Mouse (Mus musculus) G1E (cell line): ENCODE results near the gene Hist1h2bh. TPM values are rescaled to one million over a fixed set of nuclear protein-coding genes. Genes with fewer than 3 reads are reported as not detected.
A peak's percentile ranks its signal among the peaks of the same experiment; 100 is the strongest.
"Not testable (repeated sequence)": the region's sequence is repeated elsewhere in the genome, so short reads cannot be mapped to it uniquely, and the experiment has no call there.

Source experiments
- ATAC-seq: 2 replicates; pipeline ENCODE4 v1.8.0; 2016; ENCODE audit warnings: mild to moderate bottlenecking; ENCODE audit not compliant: insufficient number of reproducible peaks, poor library complexity, low FRiP score, severe bottlenecking; ENCODE audit errors: extremely low read depth
- DNase-seq: peaks from one replicate; pipeline ENCODE4 v3.0.0; 2012; ENCODE audit warnings: low spot score
- H3K27me3 ChIP-seq: 2 replicates; pipeline ENCODE4 v1.6.1; 2012; ENCODE audit warnings: mild to moderate bottlenecking, low read length, inconsistent platforms; ENCODE audit not compliant: insufficient read depth
- H3K36me3 ChIP-seq: replicated peaks from 2 replicates; pipeline ENCODE3; 2012; ENCODE audit warnings: mild to moderate bottlenecking, inconsistent platforms
- H3K4me1 ChIP-seq: 2 replicates; pipeline ENCODE4 v1.6.1; 2012; ENCODE audit warnings: low read depth, low read length, inconsistent platforms, mixed read lengths; ENCODE audit not compliant: insufficient read depth
- H3K4me3 ChIP-seq: 2 replicates; pipeline ENCODE4 v1.5.1; 2012; ENCODE audit warnings: low read depth, mild to moderate bottlenecking, inconsistent platforms, low read length, moderate library complexity, mixed read lengths
- H3K9me3 ChIP-seq: replicated peaks from 2 replicates; pipeline ENCODE4 v1.6.1; 2012; ENCODE audit warnings: inconsistent platforms
- CTCF ChIP-seq: IDR thresholded peaks from 2 replicates; pipeline ENCODE4 v1.5.1; 2012; ENCODE audit warnings: low read depth, low read length, inconsistent platforms, mixed read lengths
- GATA1 ChIP-seq: IDR thresholded peaks from 2 replicates; pipeline ENCODE4 v1.6.1; 2012; ENCODE audit warnings: borderline replicate concordance, low read length, inconsistent platforms, mixed read lengths
- GATA2 ChIP-seq: IDR thresholded peaks from 2 replicates; pipeline ENCODE4 v1.6.1; 2012; ENCODE audit warnings: low read depth, low read length, inconsistent platforms, borderline replicate concordance
- POLR2AphosphoS5 ChIP-seq: IDR thresholded peaks from 2 replicates; pipeline ENCODE4 v1.6.1; 2012; ENCODE audit warnings: low read depth, low read length, inconsistent platforms; ENCODE audit not compliant: insufficient replicate concordance
- TAL1 ChIP-seq: conservative IDR thresholded peaks from 2 replicates; pipeline ENCODE4 v1.6.1; 2012; ENCODE audit warnings: low read depth, low read length, inconsistent platforms, mixed read lengths
- polyA plus RNA-seq: library from polyadenylated mRNA; stranded (reverse); fragments of >175 nt; gene quantifications from 2 replicates; pipeline ENCODE4 v1.2.3, GENCODE M21; 2012
- total RNA-seq, 2 experiments: library from RNA; stranded (forward) in 1 of 2; stranded (reverse) in 1 of 2; fragments of 200-1000 nt in 1 of 2; fragments of >200 nt in 1 of 2; fragmentation: Nextera tagmentation in 1 of 2; gene quantifications; 2 replicates each; pipeline ENCODE4 v1.2.3; 2014 to 2017

Hist1h2bh gene
- total and polyA plus RNA-seq, 3 experiments, result 0.91 to 77.6 (median 41.6) TPM

GRCm38 (mm10) chr13:23572218-23573033 is 29.2 kb upstream of the Hist1h2bh start:
- Histone ChIP-seq H3K4me1 (peaks cover 26% of the 10 kb centered on the region), H3K36me3 (no peaks in the 10 kb centered on the region), H3K27me3 (no peaks in the 10 kb centered on the region), H3K4me3 (peak overlapping the region; percentile 15; the same call in 1 of the 2 replicates), H3K9me3 (no peaks in the 10 kb centered on the region)
- DNase-seq (no peak), ATAC-seq (no peak)
- TF ChIP-seq GATA2 (no peak), POLR2AphosphoS5 (peak; percentile 97; the same call in 1 of the 2 replicates)

DNA sequence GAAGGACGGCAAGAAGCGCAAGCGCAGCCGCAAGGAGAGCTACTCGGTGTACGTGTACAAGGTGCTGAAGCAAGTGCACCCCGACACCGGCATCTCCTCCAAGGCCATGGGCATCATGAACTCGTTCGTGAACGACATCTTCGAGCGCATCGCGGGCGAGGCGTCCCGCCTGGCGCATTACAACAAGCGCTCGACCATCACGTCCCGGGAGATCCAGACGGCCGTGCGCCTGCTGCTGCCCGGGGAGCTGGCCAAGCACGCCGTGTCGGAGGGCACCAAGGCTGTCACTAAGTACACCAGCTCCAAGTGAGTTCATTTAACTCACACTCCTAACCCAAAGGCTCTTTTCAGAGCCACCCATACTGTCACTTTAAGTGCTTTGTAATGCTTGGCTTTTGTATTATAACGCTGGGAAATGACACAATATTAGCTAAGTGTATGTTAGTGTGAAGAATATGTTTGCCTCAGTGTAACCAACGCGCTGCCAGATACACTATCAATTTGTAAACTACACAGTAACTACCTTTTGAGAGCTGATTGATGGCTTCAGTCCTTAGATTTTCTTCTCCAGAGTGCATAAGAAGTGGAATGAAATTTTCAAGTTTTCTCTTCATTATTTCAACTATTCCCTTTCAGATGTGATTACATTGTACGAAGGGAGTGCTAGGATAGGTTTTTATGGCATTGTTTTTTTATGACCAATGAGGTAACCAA is 28.5 kb upstream of the Hist1h2bh start:
- not testable (repeated sequence) for DNase-seq, H3K9me3 ChIP-seq, H3K36me3 ChIP-seq, H3K27me3 ChIP-seq, ATAC-seq
- peak overlapping the region; percentile 64; the same call in 1 of the 2 replicates for H3K4me3 ChIP-seq
- TF ChIP-seq POLR2AphosphoS5, result peak; percentile 95; the same call in 1 of the 2 replicates
- H3K4me1 ChIP-seq, result peaks cover 18% of the 10 kb centered on the region

- H3K4me1 ChIP-seq, result peaks cover 13% of the 10 kb centered on the region; the same call in 1 of the 2 replicates
- ATAC-seq, result peak; percentile 75
- no peaks in the 10 kb centered on the region for H3K9me3 ChIP-seq
- TF ChIP-seq GATA2 (no peak), CTCF (no peak), TAL1 (no peak), GATA1 (no peak), POLR2AphosphoS5 (no peak; the same call in 1 of the 2 replicates)
- no peaks in the 10 kb centered on the region for H3K36me3 ChIP-seq
- peak; percentile 56 for DNase-seq
- no peaks in the 10 kb centered on the region for H3K27me3 ChIP-seq
- peak within 1 kb of the TSS; percentile 64; the same call in 1 of the 2 replicates for H3K4me3 ChIP-seq
Observed at GRCm38 (mm10) chr13:23571022-23571503, 27.9 kb upstream of the Hist1h2bh start, which contains the start of the genes Hist1h2ae and Hist1h2bg. Gene Hist1h2ae, minus strand, starts transcription at chr13:23571220. Gene Hist1h2bg, plus strand, starts transcription at chr13:23571396.

GRCm38 (mm10) chr13:23570261-23571021 is 27.2 kb upstream of the Hist1h2bh start:
- Histone ChIP-seq H3K4me3 (peak overlapping the region; percentile 58; the same call in 1 of the 2 replicates), H3K4me1 (peaks cover 13% of the 10 kb centered on the region)
- H3K9me3 ChIP-seq, H3K36me3 ChIP-seq, ATAC-seq, DNase-seq, H3K27me3 ChIP-seq: not testable (repeated sequence)
- peak; percentile 99 for TF ChIP-seq POLR2AphosphoS5

GRCm38 (mm10) chr13:23564482-23564881 is 21.3 kb upstream of the Hist1h2bh start:
- no peaks in the 10 kb centered on the region for H3K36me3 ChIP-seq
- ATAC-seq, result no peak
- DNase-seq, result no peak
- TF ChIP-seq POLR2AphosphoS5 (no peak), GATA1 (no peak), CTCF (no peak), TAL1 (no peak), GATA2 (no peak)
- peaks cover 23% of the 10 kb centered on the region for H3K4me1 ChIP-seq
- H3K27me3 ChIP-seq, result no peaks in the 10 kb centered on the region
- H3K4me3 ChIP-seq, result no peak overlapping the region
- H3K9me3 ChIP-seq, result no peaks in the 10 kb centered on the region

DNA sequence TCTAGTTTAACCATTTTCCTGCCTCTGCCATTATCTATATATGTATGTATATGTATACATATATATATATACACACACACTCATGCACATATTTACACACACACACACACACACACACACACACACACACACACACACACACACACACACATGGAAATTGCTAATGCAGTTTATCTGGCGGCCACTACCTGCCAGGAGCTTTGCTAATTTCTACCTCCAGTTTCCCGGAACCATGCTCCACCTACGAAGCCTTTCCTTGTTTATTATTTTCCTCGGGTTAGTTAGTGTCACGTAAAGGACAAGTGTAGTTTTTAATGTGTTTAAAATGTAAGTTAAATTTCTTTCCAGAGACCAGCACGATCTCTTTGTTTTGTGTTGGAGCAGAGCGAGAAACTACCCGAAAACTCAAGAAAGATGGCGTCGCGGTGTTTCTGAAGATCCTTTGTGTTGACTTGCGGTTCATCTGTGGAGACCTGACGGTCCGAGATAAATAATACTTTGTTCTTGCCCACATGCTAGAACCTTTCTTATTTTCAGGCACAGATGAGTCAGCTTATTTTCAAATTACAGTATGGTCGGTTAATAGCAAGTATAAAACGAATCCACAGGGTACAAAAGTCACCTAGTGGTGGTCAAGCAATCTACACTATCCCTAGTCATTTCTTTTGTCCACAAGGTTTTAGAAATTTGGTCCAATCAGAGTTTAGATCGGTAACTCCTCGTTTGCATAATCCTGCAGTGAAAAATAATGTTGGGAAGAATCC is 19.7 kb upstream of the Hist1h2bh start:
- no peaks in the 10 kb centered on the region for H3K9me3 ChIP-seq
- no peaks in the 10 kb centered on the region for H3K27me3 ChIP-seq
- peaks cover 21% of the 10 kb centered on the region for H3K4me1 ChIP-seq
- peak; percentile 32 for DNase-seq
- H3K36me3 ChIP-seq, result no peaks in the 10 kb centered on the region
- ATAC-seq, result peak; percentile 42
- peak; percentile 50; the same call in 1 of the 2 replicates for TF ChIP-seq TAL1
- no peak for TF ChIP-seq POLR2AphosphoS5
- no peak for TF ChIP-seq GATA1
- H3K4me3 ChIP-seq, result peak overlapping the region; percentile 50; the same call in 1 of the 2 replicates
